ENCODE assay signal across 27 mouse cellular contexts in genomic region chr5:20065081-20065480, GRCm38 (mm10).
DNase-seq lines count a peak whose midpoint lies in the region; ATAC-seq lines count a peak whose summit lies in the region.
"Had no signal": no experiment of that assay in that cellular context is flagged by ENCODE, and none has a peak within 500 bp of the region (broad histone marks: within the 10 kb centered on the region; RNA-seq: fewer than 3 reads in every experiment).

No protein-coding gene starts in this region.

- WGBS in forebrain, embryonic 13.5 days, result 58% methylated on average over 1 of the region's 1 CpGs
- WGBS in forebrain, embryonic 16.5 days, result 36% methylated on average over 1 of the region's 1 CpGs

- peak; percentile 48 for DNase-seq in retina, postnatal 1 day
- DNase-seq in retina, embryonic 14.5 days (ENCODE audit: low spot score), result no peak
- DNase-seq in ZHBTc4 (ENCODE audit: low read depth, low spot score), result peak; percentile 17
- DNase-seq: adrenal gland, adult 2 months; adrenal gland, postnatal 14 days; cerebellum, adult 11-12 months; cerebellum, adult 8-10 months; cerebellum, postnatal 10 days; cerebellum, postnatal 36 days; gastrocnemius, postnatal 25 days; heart, adult 18-20 months; heart, postnatal 10 days; heart, postnatal 36 days; kidney, adult 18-20 months had no signal

- H3K4me3 ChIP-seq in forebrain, embryonic 13.5 days, result no peak overlapping the region
- no peak overlapping the region for H3K4me3 ChIP-seq in forebrain, embryonic 16.5 days (replicated peaks; ENCODE audit: low read length)
- H3K4me3 ChIP-seq: embryonic facial prominence, embryonic 12.5 days; embryonic facial prominence, embryonic 15.5 days; heart, embryonic 12.5 days; heart, embryonic 15.5 days; hindbrain, embryonic 12.5 days had no signal

- peaks cover 12% of the 10 kb centered on the region for H3K4me1 ChIP-seq in forebrain, embryonic 13.5 days
- no peaks in the 10 kb centered on the region for H3K4me1 ChIP-seq in forebrain, embryonic 16.5 days (replicated peaks; ENCODE audit: control insufficient read depth, insufficient read depth, low read length)
- H3K4me1 ChIP-seq: embryonic facial prominence, embryonic 12.5 days; embryonic facial prominence, embryonic 15.5 days; heart, embryonic 12.5 days; heart, embryonic 15.5 days had no signal

- ATAC-seq in forebrain, embryonic 13.5 days, result 0 out of 2 replicates have a peak, but pooled peaks have one; percentile 26
- no peak for ATAC-seq in forebrain, embryonic 16.5 days
- ATAC-seq in cerebellum, adult (ENCODE audit: insufficient number of reproducible peaks, low FRiP score, low TSS enrichment), result no peak
- ATAC-seq: CD4-positive, CD25-positive, alpha-beta regulatory T cell, adult 4 months; forebrain, embryonic 14.5 days; hindbrain, embryonic 16.5 days; inflammation-experienced regulatory T-cells, adult 6 months; intestine, embryonic 16.5 days had no signal

- no peak overlapping the region for H3K4me2 ChIP-seq in forebrain, embryonic 13.5 days
- no peak overlapping the region for H3K4me2 ChIP-seq in forebrain, embryonic 16.5 days (ENCODE audit: low read length)
- H3K4me2 ChIP-seq: embryonic facial prominence, embryonic 12.5 days; embryonic facial prominence, embryonic 15.5 days; heart, embryonic 12.5 days; heart, embryonic 15.5 days; hindbrain, embryonic 12.5 days had no signal

- no peaks in the 10 kb centered on the region for H3K36me3 ChIP-seq in forebrain, embryonic 13.5 days (ENCODE audit: poor library complexity, severe bottlenecking)
- H3K36me3 ChIP-seq in forebrain, embryonic 16.5 days (ENCODE audit: control insufficient read depth, insufficient read depth), result no peaks in the 10 kb centered on the region
- H3K36me3 ChIP-seq: embryonic facial prominence, embryonic 12.5 days; embryonic facial prominence, embryonic 15.5 days; heart, embryonic 12.5 days; heart, embryonic 15.5 days; hindbrain, embryonic 12.5 days had no signal

- no peak overlapping the region for H3K27ac ChIP-seq in forebrain, embryonic 13.5 days
- H3K27ac ChIP-seq in forebrain, embryonic 16.5 days (ENCODE audit: low read length), result no peak overlapping the region
- H3K27ac ChIP-seq: embryonic facial prominence, embryonic 12.5 days; embryonic facial prominence, embryonic 15.5 days; heart, embryonic 15.5 days; hindbrain, embryonic 12.5 days had no signal

- H3K9me3 ChIP-seq in forebrain, embryonic 13.5 days (replicated peaks), result no peaks in the 10 kb centered on the region
- no peaks in the 10 kb centered on the region for H3K9me3 ChIP-seq in forebrain, embryonic 16.5 days (ENCODE audit: control insufficient read depth, low read length)
- H3K9me3 ChIP-seq: embryonic facial prominence, embryonic 12.5 days; embryonic facial prominence, embryonic 15.5 days; heart, embryonic 12.5 days; heart, embryonic 15.5 days; hindbrain, embryonic 12.5 days had no signal

- H3K9ac ChIP-seq in forebrain, embryonic 13.5 days, result no peak overlapping the region
- H3K9ac ChIP-seq in forebrain, embryonic 16.5 days (replicated peaks; ENCODE audit: low read depth, low read length), result no peak overlapping the region
- H3K9ac ChIP-seq: embryonic facial prominence, embryonic 12.5 days; embryonic facial prominence, embryonic 15.5 days; heart, embryonic 12.5 days; heart, embryonic 15.5 days; hindbrain, embryonic 12.5 days had no signal

- no peaks in the 10 kb centered on the region for H3K27me3 ChIP-seq in forebrain, embryonic 13.5 days
- H3K27me3 ChIP-seq in forebrain, embryonic 16.5 days (replicated peaks; ENCODE audit: control insufficient read depth, insufficient read depth, low read length), result no peaks in the 10 kb centered on the region
- H3K27me3 ChIP-seq: embryonic facial prominence, embryonic 12.5 days; embryonic facial prominence, embryonic 15.5 days; heart, embryonic 12.5 days; heart, embryonic 15.5 days; hindbrain, embryonic 12.5 days had no signal
